Mouse (Mus musculus) olfactory bulb, adult 2 months (tissue): ENCODE data around the gene Mov10l1.

Source experiments
- CTCF ChIP-seq: fragments of 200-500 bp; IDR thresholded peaks from 2 replicates; pipeline ENCODE4 v1.5.1; 2012; ENCODE audit warnings: low read depth, mild to moderate bottlenecking, low read length, moderate library complexity; ENCODE audit not compliant: insufficient read depth
- POLR2A ChIP-seq: fragments of 200-500 bp; IDR thresholded peaks from 2 replicates; pipeline ENCODE4 v1.6.1; 2012; ENCODE audit warnings: mild to moderate bottlenecking, low read depth, low read length, moderate library complexity; ENCODE audit not compliant: insufficient read depth

DNA sequence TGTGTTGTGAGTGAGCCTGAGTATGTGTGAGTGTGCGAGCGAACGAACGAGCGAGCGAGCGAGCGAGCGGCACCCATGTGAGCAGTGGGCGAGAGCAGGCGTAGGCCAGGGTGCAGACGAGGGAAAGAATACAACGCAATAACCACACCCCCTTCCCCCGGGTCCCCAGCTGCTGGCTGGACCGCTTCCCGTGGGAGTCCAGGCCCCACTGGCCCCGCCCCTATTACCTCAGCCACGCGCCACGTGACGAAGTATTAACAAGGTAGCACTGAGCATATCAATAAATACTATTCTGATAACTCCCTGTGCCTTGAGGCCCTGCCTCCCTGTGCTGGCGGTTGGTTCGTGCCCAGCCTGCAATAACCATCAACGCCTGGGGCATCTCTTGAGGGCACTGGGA, 87.9 kb downstream of the Mov10l1 start:
- no peak for TF ChIP-seq POLR2A
- no peak for TF ChIP-seq CTCF
